Mouse (Mus musculus): Measurements from ENCODE around the gene Fbh1. TPM values are rescaled to one million over a fixed set of nuclear protein-coding genes. Genes with fewer than 3 reads are reported as not detected.

The Fbh1 gene
- 73.5 and 80.7 TPM in 2 replicates for polyA plus RNA-seq (2014; fragmentation: Nextera tagmentation; extraction: Ambion mirVana)

DNA sequence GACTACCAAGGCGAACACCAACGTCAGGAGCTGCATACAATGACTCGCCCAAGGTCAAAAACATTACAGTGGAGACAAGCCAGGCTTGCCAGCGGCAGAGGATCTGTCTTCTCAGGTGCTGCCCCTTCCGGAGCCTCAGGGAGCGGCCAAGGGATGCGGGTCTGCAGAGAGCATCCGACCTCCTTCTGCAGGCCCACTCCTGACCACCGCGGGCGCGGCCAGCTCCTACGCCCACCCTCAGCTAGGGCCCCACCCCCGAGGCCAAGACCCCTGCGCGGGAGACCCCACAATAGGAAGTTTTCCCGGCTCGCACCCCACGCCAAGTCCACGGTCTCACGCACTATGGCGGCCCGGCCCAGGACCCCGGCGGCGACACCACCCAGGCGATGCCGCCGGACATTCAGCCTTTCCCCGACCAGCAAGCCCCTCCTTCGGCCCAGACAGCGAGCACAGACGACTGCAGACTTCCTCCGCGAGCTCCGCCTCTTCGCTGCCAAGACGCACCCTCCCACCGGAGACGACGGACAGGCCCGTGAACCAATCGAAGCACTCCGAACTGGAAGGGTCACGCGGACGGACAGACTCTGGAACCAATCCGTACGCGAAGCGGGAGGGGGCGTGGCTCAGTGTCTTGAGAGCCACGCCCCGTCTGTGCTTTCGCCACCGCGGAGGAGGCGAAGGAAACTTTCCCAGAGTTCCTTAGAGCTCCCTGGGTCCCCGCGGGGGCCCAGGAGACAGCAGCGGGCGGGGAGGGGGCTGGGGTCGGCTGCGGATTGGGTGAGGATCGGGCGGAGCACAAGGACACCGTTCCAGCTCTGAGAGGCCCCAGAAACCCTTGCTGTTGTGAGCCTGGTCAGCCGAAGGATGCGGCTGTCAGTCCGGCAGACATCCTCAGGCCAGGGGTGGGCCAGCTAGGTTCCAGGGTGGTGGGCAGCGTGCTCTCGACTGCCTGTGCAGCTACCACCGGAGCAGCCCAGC is at the start of gene Fbh1, which contains the start of gene Ankrd16:
Gene Fbh1 (minus strand): TSS at position 492 of the 978 bp plus-strand sequence.
Gene Ankrd16 (plus strand): TSS at position 786 of the 978 bp plus-strand sequence.
- peak within 1 kb of the TSS; percentile 71 for H3K27ac ChIP-seq (ENCODE audit: low read depth, low read length)
- no peaks in the 10 kb centered on the region for H3K9me3 ChIP-seq (ENCODE audit: control insufficient read depth, low read length)
- peak within 1 kb of the TSS; percentile 82 for H3K9ac ChIP-seq (ENCODE audit: low read depth, low read length)
- H3K4me2 ChIP-seq = peak within 1 kb of the TSS; percentile 74
- peaks cover 13% of the 10 kb centered on the region; the same call in 1 of the 2 replicates for H3K36me3 ChIP-seq (ENCODE audit: control insufficient read depth, insufficient read depth, low read length)
- H3K4me1 ChIP-seq (replicated peaks; ENCODE audit: control insufficient read depth, insufficient read depth, low read length) = peaks cover 7% of the 10 kb centered on the region; the same call in 1 of the 2 replicates
- WGBS = under 1% methylated on average over 73 of the region's 73 CpGs
- ATAC-seq (replicated peaks; ENCODE audit: low FRiP score) (peak; percentile 92), DNase-seq (ENCODE audit: low spot score) (peak; percentile 100)
- H3K27me3 ChIP-seq (replicated peaks; ENCODE audit: control insufficient read depth, insufficient read depth, low read length) = no peaks in the 10 kb centered on the region
- H3K4me3 ChIP-seq (ENCODE audit: low read depth, low read length) = peak within 1 kb of the TSS; percentile 81

DNA sequence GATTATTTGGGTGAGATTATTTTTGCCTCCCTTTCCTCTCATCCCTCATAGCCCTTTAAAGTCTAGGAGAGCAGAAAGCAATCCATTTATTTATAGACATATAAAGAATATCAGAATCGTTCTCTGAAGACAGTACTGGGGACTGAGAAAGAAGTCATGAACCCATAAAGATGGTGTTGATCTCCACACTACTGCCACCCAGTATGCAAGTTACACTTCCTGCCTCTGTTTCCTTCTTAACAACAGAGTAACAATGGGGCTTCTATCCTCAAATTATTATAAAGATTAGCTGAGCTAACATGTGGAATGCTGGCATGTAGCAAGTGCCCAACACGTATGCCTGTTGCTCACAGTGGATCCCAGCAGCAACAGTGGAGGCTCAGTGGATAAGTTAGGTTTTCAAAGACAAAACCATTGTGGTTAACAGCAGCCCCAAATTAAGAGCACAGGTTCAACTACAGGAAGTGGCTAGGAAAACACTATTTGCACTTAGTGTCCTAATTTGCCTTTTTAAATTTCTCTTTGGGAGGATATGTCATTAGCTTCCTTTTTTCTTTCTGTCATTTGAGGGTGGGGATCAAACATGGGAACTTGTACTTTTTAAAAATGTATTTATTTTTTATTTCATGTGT is 24.0 kb upstream of the Fbh1 start:
- H3K27ac ChIP-seq (ENCODE audit: low read depth, low read length) = no peak overlapping the region
- H3K9me3 ChIP-seq (ENCODE audit: control insufficient read depth, low read length) = no peaks in the 10 kb centered on the region
- no peak overlapping the region for H3K4me3 ChIP-seq (ENCODE audit: low read depth, low read length)
- H3K4me1 ChIP-seq (replicated peaks; ENCODE audit: control insufficient read depth, insufficient read depth, low read length) = no peaks in the 10 kb centered on the region
- 79% methylated on average over 2 of the region's 2 CpGs for WGBS
- DNase-seq (ENCODE audit: low spot score) (no peak), ATAC-seq (replicated peaks; ENCODE audit: low FRiP score) (no peak)
- no peaks in the 10 kb centered on the region for H3K36me3 ChIP-seq (ENCODE audit: control insufficient read depth, insufficient read depth, low read length)
- no peak overlapping the region for H3K4me2 ChIP-seq
- no peak overlapping the region for H3K9ac ChIP-seq (ENCODE audit: low read depth, low read length)
- no peaks in the 10 kb centered on the region for H3K27me3 ChIP-seq (replicated peaks; ENCODE audit: control insufficient read depth, insufficient read depth, low read length)

DNA sequence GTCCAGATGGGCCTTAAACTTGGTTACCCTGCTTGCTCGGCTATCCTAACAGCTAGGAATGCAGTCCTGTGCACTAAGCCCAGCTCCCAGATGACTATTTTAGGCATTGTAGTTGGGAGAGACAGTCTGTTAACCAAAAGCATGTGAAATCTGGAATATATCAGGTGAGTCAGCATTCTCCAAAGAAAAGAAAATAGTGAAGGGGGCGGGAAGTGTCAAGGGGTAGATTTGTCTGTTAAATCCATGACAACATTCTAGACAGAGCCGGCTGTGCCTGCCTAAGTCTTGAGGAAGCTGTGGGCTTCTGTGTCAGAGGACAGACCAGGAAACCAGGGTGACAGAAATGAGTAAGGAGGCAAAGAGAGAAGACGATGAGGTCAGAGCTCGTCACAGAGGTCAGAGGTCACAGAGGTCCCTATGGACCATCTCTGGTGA is 20.6 kb upstream of the Fbh1 start:
- no peak overlapping the region for H3K27ac ChIP-seq (ENCODE audit: low read depth, low read length)
- no peaks in the 10 kb centered on the region for H3K9me3 ChIP-seq (ENCODE audit: control insufficient read depth, low read length)
- no peaks in the 10 kb centered on the region for H3K36me3 ChIP-seq (ENCODE audit: control insufficient read depth, insufficient read depth, low read length)
- H3K4me1 ChIP-seq (replicated peaks; ENCODE audit: control insufficient read depth, insufficient read depth, low read length) = no peaks in the 10 kb centered on the region
- H3K4me2 ChIP-seq = no peak overlapping the region
- no peak overlapping the region for H3K4me3 ChIP-seq (ENCODE audit: low read depth, low read length)
- ATAC-seq (replicated peaks; ENCODE audit: low FRiP score) = no peak
- DNase-seq (ENCODE audit: low spot score) = no peak
- H3K9ac ChIP-seq (ENCODE audit: low read depth, low read length) = no peak overlapping the region
- H3K27me3 ChIP-seq (replicated peaks; ENCODE audit: control insufficient read depth, insufficient read depth, low read length) = no peaks in the 10 kb centered on the region
- WGBS = 60% methylated on average over 5 of the region's 5 CpGs

DNA sequence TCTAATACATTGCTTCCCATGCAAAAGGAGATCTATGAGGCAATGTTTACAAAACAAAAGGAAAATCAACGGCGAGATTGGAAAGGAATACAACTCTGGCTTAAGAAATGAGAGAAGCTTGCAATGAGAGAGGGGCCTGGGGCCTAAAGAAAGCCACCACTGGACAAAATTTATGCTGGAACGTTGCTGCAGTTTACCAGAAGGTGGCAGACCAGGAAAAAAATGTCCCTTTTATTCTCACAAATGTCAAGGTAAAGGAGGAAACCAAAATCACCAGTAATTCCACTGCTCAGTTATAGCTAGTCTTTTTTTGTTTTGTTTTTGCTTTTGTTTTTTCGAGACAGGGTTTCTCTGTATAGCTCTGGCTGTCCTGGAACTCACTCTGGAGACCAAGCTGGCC is 17.3 kb upstream of the Fbh1 start:
- no peaks in the 10 kb centered on the region for H3K4me1 ChIP-seq (replicated peaks; ENCODE audit: control insufficient read depth, insufficient read depth, low read length)
- H3K27ac ChIP-seq (ENCODE audit: low read depth, low read length) = no peak overlapping the region
- H3K27me3 ChIP-seq (replicated peaks; ENCODE audit: control insufficient read depth, insufficient read depth, low read length) = no peaks in the 10 kb centered on the region
- no peaks in the 10 kb centered on the region for H3K9me3 ChIP-seq (ENCODE audit: control insufficient read depth, low read length)
- no peak for ATAC-seq (replicated peaks; ENCODE audit: low FRiP score)
- DNase-seq (ENCODE audit: low spot score) = no peak
- 76% methylated on average over 4 of the region's 4 CpGs for WGBS
- H3K9ac ChIP-seq (ENCODE audit: low read depth, low read length) = no peak overlapping the region
- H3K36me3 ChIP-seq (ENCODE audit: control insufficient read depth, insufficient read depth, low read length) = peaks cover 13% of the 10 kb centered on the region; the same call in 1 of the 2 replicates
- no peak overlapping the region for H3K4me3 ChIP-seq (ENCODE audit: low read depth, low read length)
- H3K4me2 ChIP-seq = no peak overlapping the region

GRCm38 (mm10) chr2:11784159-11784558 is 6.8 kb upstream of the Fbh1 start:
- no peaks in the 10 kb centered on the region for H3K27me3 ChIP-seq (replicated peaks; ENCODE audit: control insufficient read depth, insufficient read depth, low read length)
- H3K9me3 ChIP-seq (ENCODE audit: control insufficient read depth, low read length) = no peaks in the 10 kb centered on the region
- H3K4me3 ChIP-seq (ENCODE audit: low read depth, low read length) = no peak overlapping the region
- ATAC-seq (replicated peaks; ENCODE audit: low FRiP score) = no peak
- H3K9ac ChIP-seq (ENCODE audit: low read depth, low read length) = no peak overlapping the region
- peaks cover 31% of the 10 kb centered on the region for H3K36me3 ChIP-seq (ENCODE audit: control insufficient read depth, insufficient read depth, low read length)
- DNase-seq (ENCODE audit: low spot score) = no peak
- no peak overlapping the region for H3K27ac ChIP-seq (ENCODE audit: low read depth, low read length)
- peaks cover 6% of the 10 kb centered on the region; the same call in 1 of the 2 replicates for H3K4me1 ChIP-seq (replicated peaks; ENCODE audit: control insufficient read depth, insufficient read depth, low read length)
- H3K4me2 ChIP-seq = no peak overlapping the region
- WGBS = 90% methylated on average over 6 of the region's 6 CpGs

GRCm38 (mm10) chr2:11778087-11778823 is 873 bp upstream of the Fbh1 start:
- H3K9me3 ChIP-seq (ENCODE audit: control insufficient read depth, low read length) = no peaks in the 10 kb centered on the region
- H3K9ac ChIP-seq (ENCODE audit: low read depth, low read length) = peak overlapping the region; percentile 71
- peaks cover 18% of the 10 kb centered on the region; the same call in 1 of the 2 replicates for H3K36me3 ChIP-seq (ENCODE audit: control insufficient read depth, insufficient read depth, low read length)
- peak overlapping the region; percentile 81 for H3K4me3 ChIP-seq (ENCODE audit: low read depth, low read length)
- peak overlapping the region; percentile 73 for H3K4me2 ChIP-seq
- peak; percentile 86 for ATAC-seq (replicated peaks; ENCODE audit: low FRiP score)
- H3K4me1 ChIP-seq (replicated peaks; ENCODE audit: control insufficient read depth, insufficient read depth, low read length) = peaks cover 7% of the 10 kb centered on the region; the same call in 1 of the 2 replicates
- peak overlapping the region; percentile 69 for H3K27ac ChIP-seq (ENCODE audit: low read depth, low read length)
- DNase-seq (ENCODE audit: low spot score) = peak; percentile 93
- no peaks in the 10 kb centered on the region for H3K27me3 ChIP-seq (replicated peaks; ENCODE audit: control insufficient read depth, insufficient read depth, low read length)
- under 1% methylated on average over 43 of the region's 43 CpGs for WGBS

GRCm38 (mm10) chr2:11776415-11776814 is 967 bp downstream of the Fbh1 start:
- peak overlapping the region; percentile 74 for H3K4me2 ChIP-seq
- H3K4me3 ChIP-seq (ENCODE audit: low read depth, low read length) = peak overlapping the region; percentile 81
- 44% methylated on average over 8 of the region's 8 CpGs for WGBS
- ATAC-seq (replicated peaks; ENCODE audit: low FRiP score) = no peak
- no peak for DNase-seq (ENCODE audit: low spot score)
- peaks cover 5% of the 10 kb centered on the region; the same call in 1 of the 2 replicates for H3K36me3 ChIP-seq (ENCODE audit: control insufficient read depth, insufficient read depth, low read length)
- H3K27me3 ChIP-seq (replicated peaks; ENCODE audit: control insufficient read depth, insufficient read depth, low read length) = no peaks in the 10 kb centered on the region
- H3K9me3 ChIP-seq (ENCODE audit: control insufficient read depth, low read length) = no peaks in the 10 kb centered on the region
- H3K4me1 ChIP-seq (replicated peaks; ENCODE audit: control insufficient read depth, insufficient read depth, low read length) = peaks cover 7% of the 10 kb centered on the region; the same call in 1 of the 2 replicates
- H3K27ac ChIP-seq (ENCODE audit: low read depth, low read length) = no peak overlapping the region
- peak overlapping the region; percentile 82 for H3K9ac ChIP-seq (ENCODE audit: low read depth, low read length)

GRCm38 (mm10) chr2:11775121-11775520 is 2.3 kb downstream of the Fbh1 start:
- H3K4me2 ChIP-seq = no peak overlapping the region
- no peak overlapping the region for H3K9ac ChIP-seq (ENCODE audit: low read depth, low read length)
- H3K36me3 ChIP-seq (ENCODE audit: control insufficient read depth, insufficient read depth, low read length) = peaks cover under 1% of the 10 kb centered on the region; the same call in 1 of the 2 replicates
- H3K4me3 ChIP-seq (ENCODE audit: low read depth, low read length) = no peak overlapping the region
- no peak overlapping the region for H3K27ac ChIP-seq (ENCODE audit: low read depth, low read length)
- DNase-seq (ENCODE audit: low spot score) = no peak
- 91% methylated on average over 5 of the region's 5 CpGs for WGBS
- peaks cover 9% of the 10 kb centered on the region; the same call in 1 of the 2 replicates for H3K4me1 ChIP-seq (replicated peaks; ENCODE audit: control insufficient read depth, insufficient read depth, low read length)
- no peaks in the 10 kb centered on the region for H3K9me3 ChIP-seq (ENCODE audit: control insufficient read depth, low read length)
- no peak for ATAC-seq (replicated peaks; ENCODE audit: low FRiP score)
- no peaks in the 10 kb centered on the region for H3K27me3 ChIP-seq (replicated peaks; ENCODE audit: control insufficient read depth, insufficient read depth, low read length)

All from liver, embryonic 11.5 days (tissue).